Mouse (Mus musculus) stomach, postnatal 0 days (tissue): Measurements from ENCODE around the gene Pspc1. TPM values are rescaled to one million over a fixed set of nuclear protein-coding genes. Genes with fewer than 3 reads are reported as not detected.

Experiments
- ATAC-seq: fragments of 200-750 bp; cut with Nextera tagmentation; 2 replicates; pipeline ENCODE4 v1.8.0; 2017; ENCODE audit not compliant: low FRiP score, low TSS enrichment
- DNase-seq: peaks from one replicate; pipeline ENCODE4 v3.0.0-alpha.2; 2016; ENCODE audit warnings: low spot score
- H3K27ac ChIP-seq: fragments of 300-500 bp; sonication (generic); replicated peaks from 2 replicates; pipeline ENCODE4 v1.5.1; 2014; ENCODE audit warnings: mild to moderate bottlenecking, control low read depth
- H3K27me3 ChIP-seq: fragments of 300-500 bp; sonication (generic); 2 replicates; pipeline ENCODE4 v1.6.1; 2014; ENCODE audit warnings: low read length; ENCODE audit not compliant: control insufficient read depth, insufficient read depth
- H3K36me3 ChIP-seq: fragments of 300-500 bp; sonication (generic); 2 replicates; pipeline ENCODE4 v1.6.1; 2014; ENCODE audit warnings: low read length, mixed read lengths; ENCODE audit not compliant: control insufficient read depth, insufficient read depth
- H3K4me1 ChIP-seq: fragments of 300-500 bp; sonication (generic); replicated peaks from 2 replicates; pipeline ENCODE4 v1.6.1; 2014; ENCODE audit warnings: antibody characterized with exemption; ENCODE audit not compliant: control insufficient read depth, insufficient read depth
- H3K4me2 ChIP-seq: fragments of 300-500 bp; sonication (generic); replicated peaks from 2 replicates; pipeline ENCODE4 v1.6.1; 2014; ENCODE audit warnings: low read depth, mild to moderate bottlenecking, control low read depth, moderate library complexity
- H3K4me3 ChIP-seq: fragments of 300-500 bp; sonication (generic); 2 replicates; pipeline ENCODE4 v1.5.1; 2014; ENCODE audit warnings: low read depth, low read length, control low read depth
- H3K9ac ChIP-seq: fragments of 300-500 bp; sonication (generic); 2 replicates; pipeline ENCODE4 v1.6.1; 2014; ENCODE audit warnings: mild to moderate bottlenecking, low read length, control low read depth, mixed read lengths
- H3K9me3 ChIP-seq: fragments of 300-500 bp; sonication (generic); 2 replicates; pipeline ENCODE4 v1.6.1; 2016; ENCODE audit warnings: low read length; ENCODE audit not compliant: control insufficient read depth
- CTCF ChIP-seq: IDR thresholded peaks from 2 replicates; pipeline ENCODE4 v1.5.1; 2016; ENCODE audit warnings: antibody characterized with exemption, low read depth, mild to moderate bottlenecking, moderate library complexity
- EP300 ChIP-seq: optimal IDR thresholded peaks from 2 replicates; pipeline ENCODE3; 2016; ENCODE audit warnings: antibody characterized with exemption
- whole genome bisulfite sequencing: fragments of 180-500 bp; shearing (Covaris S2); extraction: QIAGEN DNeasy Blood & Tissue Kit; methylation state at CpG from one replicate; pipeline ENCODE4 v1.1.7; 2014; 5-methylcytosine and 5-hydroxymethylcytosine counted together
- polyA plus RNA-seq: library from polyadenylated mRNA; unstranded; fragments of >200 nt; fragmentation: Nextera tagmentation; extraction: Ambion mirVana; gene quantifications from 2 replicates; pipeline ENCODE4 v1.2.1, GENCODE M21; 2015

Pspc1 gene
- 11.3 and 11.8 TPM in 2 replicates for polyA plus RNA-seq

DNA sequence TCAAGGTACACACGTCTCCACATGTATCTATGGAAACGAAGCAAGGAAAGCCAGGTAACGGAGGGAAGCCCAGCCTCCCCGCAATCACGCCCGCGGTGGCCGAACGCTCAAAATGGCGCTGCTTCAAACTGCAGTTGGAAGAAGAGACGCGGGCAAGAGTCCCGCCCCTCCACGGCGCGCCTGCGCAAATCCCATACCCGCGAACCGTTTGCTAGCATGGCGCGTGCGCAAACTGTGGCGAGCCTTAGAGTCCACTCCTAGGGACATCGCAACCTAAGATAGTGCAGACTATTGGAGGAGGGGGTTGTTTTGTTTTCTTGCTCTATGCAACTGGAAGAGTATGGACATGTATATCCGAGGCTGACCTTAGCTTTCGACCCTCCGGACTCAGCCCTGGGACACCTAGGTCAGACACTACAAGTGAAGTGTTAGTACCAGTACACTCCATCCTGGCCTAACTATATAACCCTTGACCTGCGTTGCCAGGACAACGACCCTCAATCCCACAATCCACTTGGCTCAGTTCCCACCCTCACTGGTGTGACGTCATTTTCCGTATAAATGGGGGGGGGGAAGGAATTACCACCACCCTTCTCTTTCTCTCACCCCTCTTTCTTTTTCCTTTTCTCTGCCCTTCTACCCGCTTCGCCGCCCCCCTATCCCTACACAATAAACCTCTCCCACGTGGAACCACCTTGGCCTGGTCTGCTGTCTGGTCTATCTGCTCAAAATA is at the start of gene Pspc1:
Pspc1 (minus strand) TSS at position 117 of the 733 bp plus-strand sequence.
- no peaks in the 10 kb centered on the region for H3K36me3 ChIP-seq
- ATAC-seq = peak; percentile 97
- peak within 1 kb of the TSS; percentile 79 for H3K4me2 ChIP-seq
- H3K9ac ChIP-seq = peak within 1 kb of the TSS; percentile 84
- DNase-seq = peak; percentile 98
- H3K27me3 ChIP-seq = no peaks in the 10 kb centered on the region
- peak within 1 kb of the TSS; percentile 83 for H3K4me3 ChIP-seq
- H3K4me1 ChIP-seq = no peaks in the 10 kb centered on the region
- H3K9me3 ChIP-seq = no peaks in the 10 kb centered on the region
- peak within 1 kb of the TSS; percentile 96 for H3K27ac ChIP-seq
- no peak for TF ChIP-seq CTCF
- TF ChIP-seq EP300 = no peak
- WGBS = 0% methylated on average over 36 of the region's 36 CpGs

DNA sequence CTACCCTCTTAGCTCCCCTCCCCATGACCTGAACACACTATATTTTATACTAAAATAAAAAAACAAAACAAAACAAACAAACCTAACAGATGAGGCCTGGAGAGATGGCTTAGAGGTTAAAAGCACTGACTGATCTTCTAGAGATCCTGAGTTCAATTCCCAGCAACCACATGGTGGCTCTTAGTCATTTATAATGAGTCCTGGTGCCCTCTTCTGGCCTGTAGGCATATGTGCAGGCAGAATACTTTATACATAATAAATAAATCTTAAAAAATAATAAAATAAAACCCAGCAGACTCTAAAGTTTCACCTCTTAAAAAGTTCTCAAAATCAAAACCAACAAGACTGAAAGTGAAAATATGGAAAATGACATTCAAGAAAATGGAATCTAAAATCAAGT is 46.4 kb upstream of the Pspc1 start:
- no peaks in the 10 kb centered on the region for H3K4me1 ChIP-seq
- H3K9me3 ChIP-seq = no peaks in the 10 kb centered on the region
- no peak overlapping the region for H3K9ac ChIP-seq
- no peaks in the 10 kb centered on the region for H3K27me3 ChIP-seq
- ATAC-seq (no peak), DNase-seq (no peak)
- no peak for TF ChIP-seq EP300
- TF ChIP-seq CTCF = peak; percentile 53
- H3K36me3 ChIP-seq = no peaks in the 10 kb centered on the region
- H3K4me2 ChIP-seq = no peak overlapping the region
- no peak overlapping the region for H3K4me3 ChIP-seq
- H3K27ac ChIP-seq = no peak overlapping the region

DNA sequence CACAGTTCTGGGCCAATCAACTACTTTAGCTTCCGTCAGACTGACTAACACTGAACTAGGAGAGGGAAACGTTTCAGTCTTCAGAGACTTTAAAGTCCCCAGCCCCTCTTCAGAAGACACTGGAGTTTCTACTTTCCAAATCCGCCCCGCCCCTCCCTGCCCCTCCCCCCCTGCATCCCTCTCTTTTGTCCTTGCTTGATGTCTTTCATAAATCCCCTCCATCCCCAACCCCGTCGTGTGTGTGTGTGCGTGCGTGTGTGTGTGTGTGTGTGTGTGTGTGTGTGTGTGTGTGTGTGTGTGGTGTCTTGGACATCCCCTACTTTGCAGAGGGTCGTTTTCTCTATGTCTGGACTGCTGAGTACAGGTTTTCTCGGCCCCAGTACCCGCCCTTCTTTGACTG is 39.5 kb upstream of the Pspc1 start:
- DNase-seq = no peak
- TF ChIP-seq EP300 (no peak), CTCF (no peak)
- Histone ChIP-seq H3K4me3 (no peak overlapping the region), H3K4me1 (peaks cover 4% of the 10 kb centered on the region; the same call in 1 of the 2 replicates), H3K36me3 (no peaks in the 10 kb centered on the region), H3K27me3 (no peaks in the 10 kb centered on the region), H3K9ac (no peak overlapping the region), H3K4me2 (peak overlapping the region; percentile 29), H3K9me3 (no peaks in the 10 kb centered on the region), H3K27ac (peak overlapping the region; percentile 65)
- 7% methylated on average over 11 of the region's 11 CpGs for WGBS
- no peak for ATAC-seq

DNA sequence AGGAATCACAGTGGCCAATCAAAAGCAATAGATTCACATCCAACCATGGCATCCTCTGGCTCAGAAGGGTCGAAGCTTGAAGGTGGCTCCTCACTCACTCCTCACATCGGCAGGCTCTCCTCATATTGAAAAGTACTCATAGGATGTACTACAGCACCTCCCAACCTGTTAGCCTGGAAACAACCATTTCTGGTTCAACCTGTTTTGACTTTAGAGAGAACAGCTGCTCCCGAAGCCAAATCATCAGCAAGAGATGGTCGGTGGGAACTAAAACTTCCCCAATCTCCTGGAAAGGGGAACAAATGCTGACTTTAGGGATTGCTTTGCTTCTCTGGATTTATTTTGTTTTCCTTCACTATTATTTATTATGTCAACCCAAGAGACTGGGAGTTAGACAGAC is 39.0 kb upstream of the Pspc1 start:
- DNase-seq (peak; percentile 16), ATAC-seq (no peak)
- no peaks in the 10 kb centered on the region for H3K9me3 ChIP-seq
- TF ChIP-seq CTCF (no peak), EP300 (peak; percentile 39)
- H3K9ac ChIP-seq = no peak overlapping the region
- no peak overlapping the region for H3K4me3 ChIP-seq
- H3K36me3 ChIP-seq = no peaks in the 10 kb centered on the region
- 59% methylated on average over 4 of the region's 4 CpGs for WGBS
- H3K4me1 ChIP-seq = peaks cover 4% of the 10 kb centered on the region; the same call in 1 of the 2 replicates
- H3K4me2 ChIP-seq = peak overlapping the region; percentile 29
- peak overlapping the region; percentile 65 for H3K27ac ChIP-seq
- H3K27me3 ChIP-seq = no peaks in the 10 kb centered on the region

DNA sequence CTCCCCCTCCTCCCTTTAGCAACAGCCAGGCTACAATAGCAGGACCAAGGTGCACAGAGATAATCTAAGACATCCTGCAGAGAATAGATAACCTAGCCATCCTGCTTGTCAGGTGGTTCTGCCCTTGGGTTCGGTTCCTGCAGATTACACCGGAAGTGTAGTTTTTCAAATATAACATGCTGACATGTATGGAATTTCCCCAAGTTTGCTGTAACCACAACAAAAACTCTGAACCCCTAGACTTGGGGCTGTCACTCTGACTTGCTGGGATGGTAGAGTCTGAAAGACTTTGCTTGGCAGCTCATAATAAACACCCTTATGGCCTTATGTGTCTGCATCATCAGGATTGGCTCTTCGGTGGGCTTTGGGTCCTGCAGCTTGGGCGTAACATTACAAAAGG is 38.4 kb upstream of the Pspc1 start:
- TF ChIP-seq EP300 = no peak
- no peak for TF ChIP-seq CTCF
- ATAC-seq (no peak), DNase-seq (no peak)
- Histone ChIP-seq H3K9ac (no peak overlapping the region), H3K36me3 (no peaks in the 10 kb centered on the region), H3K27me3 (no peaks in the 10 kb centered on the region), H3K9me3 (no peaks in the 10 kb centered on the region), H3K4me1 (peaks cover 4% of the 10 kb centered on the region; the same call in 1 of the 2 replicates), H3K27ac (peak overlapping the region; percentile 24; the same call in 1 of the 2 replicates), H3K4me3 (no peak overlapping the region), H3K4me2 (no peak overlapping the region)
- 93% methylated on average over 4 of the region's 4 CpGs for WGBS

DNA sequence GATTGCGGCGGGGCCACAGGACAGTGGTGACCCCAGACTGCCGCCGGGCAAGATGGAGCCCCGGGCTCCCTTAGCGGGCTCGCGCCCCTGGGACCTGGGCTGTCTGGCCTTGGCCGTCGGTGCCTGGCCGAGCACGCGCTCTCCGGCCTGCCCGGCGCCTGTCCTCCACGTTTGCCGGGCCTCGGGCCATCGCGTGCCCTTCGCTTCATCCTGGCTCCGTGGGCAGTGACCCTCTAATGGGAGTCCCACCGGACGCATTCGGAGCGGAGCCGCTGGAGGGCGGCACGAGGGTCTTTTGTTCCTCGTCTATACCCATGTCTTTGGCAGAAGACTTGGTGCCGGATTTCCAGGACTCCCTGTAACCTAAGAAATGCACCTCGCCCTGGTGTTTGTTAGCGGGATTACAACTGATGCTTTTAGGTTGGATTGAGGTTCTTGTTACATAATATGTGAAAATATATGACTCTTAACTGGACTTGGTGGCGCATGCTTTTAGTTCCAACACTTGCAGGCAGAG is 34.5 kb upstream of the Pspc1 start:
- H3K4me1 ChIP-seq = peaks cover 4% of the 10 kb centered on the region; the same call in 1 of the 2 replicates
- TF ChIP-seq EP300 (no peak), CTCF (peak; percentile 78)
- DNase-seq (peak; percentile 80), ATAC-seq (peak; percentile 51)
- H3K4me2 ChIP-seq = peak overlapping the region; percentile 66
- no peaks in the 10 kb centered on the region for H3K36me3 ChIP-seq
- H3K4me3 ChIP-seq = peak overlapping the region; percentile 59
- peak overlapping the region; percentile 78 for H3K9ac ChIP-seq
- H3K9me3 ChIP-seq = no peaks in the 10 kb centered on the region
- WGBS = under 1% methylated on average over 35 of the region's 35 CpGs
- H3K27ac ChIP-seq = peak overlapping the region; percentile 97
- H3K27me3 ChIP-seq = no peaks in the 10 kb centered on the region
